Mouse (Mus musculus) A20 (cell line): Measurements from ENCODE around the gene Gm10197.

Experiments used
- DNase-seq: peaks from one replicate; pipeline ENCODE4 v3.0.0-alpha.2; 2011; ENCODE audit warnings: low read depth, low spot score

Gm10197 gene

DNA sequence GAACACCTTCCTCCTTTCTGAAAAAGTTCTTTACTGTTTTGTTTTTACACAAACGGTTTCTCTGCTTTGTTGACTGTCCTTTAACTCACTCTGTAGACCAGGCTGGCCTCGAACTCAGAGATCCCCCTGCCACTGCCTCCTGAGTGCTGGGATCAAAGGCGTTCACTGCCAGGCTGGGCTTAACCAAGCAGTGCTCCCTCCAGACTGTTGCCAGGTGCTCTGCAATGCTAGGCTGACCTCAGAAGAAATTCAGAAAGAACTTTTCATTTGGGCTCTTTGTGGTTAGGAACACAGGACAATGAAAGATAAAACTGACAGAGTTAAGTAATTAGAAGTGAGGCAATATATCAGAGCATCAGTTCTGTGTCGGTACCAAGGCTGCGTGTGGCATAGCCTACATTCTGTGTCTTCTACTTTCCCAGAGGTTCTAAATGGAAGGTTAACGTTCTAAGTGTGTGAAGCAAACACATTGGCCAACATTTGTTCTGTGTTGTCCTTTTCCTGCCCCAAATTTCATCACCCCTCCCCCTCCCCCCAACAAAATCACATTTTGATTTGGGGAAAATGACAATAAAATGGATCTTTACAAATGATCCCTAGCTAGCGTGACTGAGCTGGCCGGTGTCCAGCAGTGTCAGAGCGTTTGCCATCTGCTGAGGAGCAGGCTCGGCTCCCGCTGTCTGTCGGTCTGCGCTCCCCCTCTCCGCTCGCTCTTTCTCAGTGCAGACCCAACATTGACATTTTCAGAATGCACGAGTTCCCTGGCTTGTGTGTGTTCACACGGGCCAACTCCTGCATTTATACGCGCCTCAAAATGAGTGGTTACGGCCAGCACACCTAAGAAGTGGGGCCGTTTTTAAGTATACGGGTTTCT is 12.2 kb downstream of the Gm10197 start:
- no peak for DNase-seq

GRCm38 (mm10) chr19:53355065-53355464 is 16.5 kb downstream of the Gm10197 start:
- no peak for DNase-seq

DNA sequence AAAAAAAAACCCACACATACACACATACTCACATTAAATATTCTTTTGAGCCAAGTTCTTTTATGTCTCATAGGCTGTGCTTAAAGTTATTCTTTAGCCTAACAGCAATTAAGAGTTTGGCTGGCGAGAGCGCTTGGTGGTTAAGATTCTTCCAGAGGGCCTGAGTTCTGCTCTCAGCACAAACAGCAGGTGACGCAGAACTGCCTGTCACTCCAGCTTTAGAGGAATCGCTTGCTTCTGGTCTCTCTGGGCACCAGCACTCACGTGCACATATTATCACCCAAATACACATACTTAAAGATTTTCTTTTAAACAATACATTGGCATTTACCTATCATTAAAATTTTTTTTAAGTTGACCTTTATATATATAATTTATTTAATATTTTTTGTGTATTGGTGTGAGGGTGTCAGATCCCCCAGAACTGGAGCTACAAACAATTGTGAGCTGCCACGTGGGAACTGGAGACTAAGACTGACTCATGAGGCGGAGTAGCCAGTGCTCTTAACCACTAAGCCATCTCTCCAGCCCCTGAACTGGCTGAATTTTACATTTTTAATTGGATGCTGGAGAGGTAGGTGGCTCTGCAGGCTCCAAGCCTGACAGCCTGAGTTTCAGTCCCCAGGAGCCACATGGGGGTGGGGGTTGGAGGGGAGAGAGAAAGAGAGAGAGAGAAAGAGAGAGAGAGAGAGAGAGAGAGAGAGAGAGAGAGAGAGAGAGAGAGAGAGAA is 17.1 kb downstream of the Gm10197 start:
- DNase-seq, result no peak

GRCm38 (mm10) chr19:53353864-53354263 is 17.7 kb downstream of the Gm10197 start:
- no peak for DNase-seq

GRCm38 (mm10) chr19:53345766-53346165 is 25.8 kb downstream of the Gm10197 start:
- DNase-seq, result no peak

DNA sequence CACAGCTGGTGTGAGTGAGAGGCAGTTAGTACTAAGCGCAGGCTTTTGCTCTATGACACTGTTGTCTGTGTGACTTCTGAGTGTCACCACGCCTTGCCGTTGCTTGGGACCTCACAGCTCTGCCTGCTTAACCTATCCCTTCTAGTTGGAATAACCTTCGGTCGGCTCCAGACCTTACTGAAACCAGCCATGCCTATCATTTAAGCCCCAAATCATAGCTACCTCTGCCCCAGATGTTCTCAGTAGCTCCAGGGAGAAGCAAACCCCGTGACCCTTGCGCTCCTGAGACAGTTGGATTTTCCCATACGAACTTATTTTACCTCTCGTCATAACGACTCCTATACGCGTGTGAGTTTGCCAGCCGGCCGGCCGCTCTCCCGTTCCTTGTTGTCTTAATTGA is 27.5 kb downstream of the Gm10197 start:
- DNase-seq, result no peak

DNA sequence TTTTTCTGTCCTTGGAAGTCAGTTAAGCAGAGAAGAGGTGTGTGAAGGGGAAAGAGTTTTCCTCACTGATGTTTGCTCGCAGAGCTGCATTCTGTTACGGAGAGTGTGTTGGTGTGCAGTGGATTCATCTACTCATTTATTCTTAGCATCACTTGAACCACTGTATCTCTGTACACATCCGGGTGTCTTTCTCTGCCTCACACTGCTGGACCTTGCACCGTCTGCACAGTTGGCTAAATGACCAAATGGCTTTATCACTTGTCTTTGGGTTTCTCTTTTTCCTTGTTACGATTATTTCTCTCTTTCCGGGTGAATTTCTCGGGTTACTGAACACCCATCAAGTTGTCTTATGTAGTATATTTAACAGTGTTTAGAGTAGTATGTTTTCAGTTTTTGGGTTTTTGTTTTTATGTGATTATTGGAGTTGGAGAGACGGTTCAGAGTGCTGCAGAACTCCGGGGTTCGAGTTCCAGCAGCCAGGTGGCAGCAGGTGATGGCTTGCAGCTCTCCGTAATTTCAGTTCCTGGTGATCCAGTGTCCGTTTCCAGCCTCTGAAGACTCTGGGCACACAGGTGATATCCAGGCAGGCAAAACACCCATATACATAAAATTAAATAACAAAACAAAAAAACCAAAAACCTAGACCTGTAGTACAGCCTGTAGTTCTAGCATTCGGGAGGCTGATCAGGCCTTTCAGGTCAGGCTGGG is 28.2 kb downstream of the Gm10197 start:
- DNase-seq, result no peak

GRCm38 (mm10) chr19:53340423-53340822 is 31.1 kb downstream of the Gm10197 start:
- DNase-seq, result peak; percentile 31

- no peak for DNase-seq
These were observed 36.3 kb downstream of the Gm10197 start for GRCm38 (mm10) chr19:53335241-53335640.

DNA sequence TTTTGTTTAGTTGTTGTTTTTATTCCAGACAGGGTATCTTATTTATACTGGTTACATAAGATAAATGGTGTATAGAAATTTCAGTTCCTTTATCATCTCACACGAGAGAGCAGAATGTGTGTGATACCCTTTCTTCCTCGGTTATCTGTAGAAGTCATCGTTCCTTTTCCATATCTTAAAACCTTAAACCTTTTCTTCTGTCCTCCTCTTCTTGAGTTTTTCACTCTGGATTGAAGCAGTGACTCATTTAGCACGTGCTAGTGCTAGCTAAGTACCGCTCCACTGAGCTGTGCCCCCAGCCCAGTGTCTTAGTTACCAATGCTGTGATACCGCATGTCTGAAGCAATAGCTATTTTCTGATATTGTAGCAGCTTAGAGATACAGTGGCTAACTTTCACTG is 37.8 kb downstream of the Gm10197 start:
- peak; percentile 58 for DNase-seq

GRCm38 (mm10) chr19:53331882-53332500 is 39.6 kb downstream of the Gm10197 start:
- no peak for DNase-seq

DNA sequence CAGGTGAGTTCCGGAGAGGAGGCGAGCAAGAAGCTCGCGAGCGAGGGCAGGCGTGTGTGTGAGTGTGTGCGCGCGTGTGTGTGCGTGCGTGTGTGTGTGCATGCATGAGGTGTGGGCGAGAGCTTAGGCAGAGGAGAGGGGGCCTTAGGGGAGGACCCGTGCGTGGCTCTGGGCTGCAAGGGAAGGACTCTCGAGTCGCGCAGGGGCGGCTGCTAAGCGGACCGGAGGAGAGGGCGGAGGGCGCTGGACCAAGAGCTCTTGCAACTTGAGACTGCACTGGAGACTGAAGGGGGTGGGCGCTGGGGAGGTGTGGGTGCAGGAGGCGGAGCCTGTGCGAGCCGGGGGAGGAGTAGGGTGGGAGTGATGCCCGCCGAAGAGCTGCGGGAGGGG is 41.6 kb downstream of the Gm10197 start:
- DNase-seq, result peak; percentile 81

GRCm38 (mm10) chr19:53329221-53329991 is 42.2 kb downstream of the Gm10197 start:
- DNase-seq, result peak; percentile 89

DNA sequence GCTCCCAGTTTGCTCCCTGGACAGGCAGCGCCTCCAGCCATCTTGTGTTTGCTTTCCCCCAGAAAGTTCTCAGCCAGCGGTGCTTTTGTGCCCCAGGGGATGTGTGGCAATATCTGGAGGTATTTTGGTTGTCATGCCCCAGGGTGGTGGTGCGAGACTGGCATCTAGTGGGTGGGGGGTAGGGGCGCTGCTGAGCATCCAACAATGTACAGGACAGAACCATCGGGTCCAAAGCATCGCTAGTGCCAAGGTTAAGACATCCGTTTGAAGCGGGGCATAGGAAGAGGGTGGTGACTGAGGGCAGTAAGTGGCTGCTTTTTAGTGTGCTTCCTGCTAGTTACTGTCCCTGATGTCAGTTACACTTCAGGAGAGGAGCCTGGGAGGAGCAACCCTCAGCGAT is 43.5 kb downstream of the Gm10197 start:
- DNase-seq, result peak; percentile 76

GRCm38 (mm10) chr19:53325578-53326295 is 45.8 kb downstream of the Gm10197 start:
- no peak for DNase-seq

DNA sequence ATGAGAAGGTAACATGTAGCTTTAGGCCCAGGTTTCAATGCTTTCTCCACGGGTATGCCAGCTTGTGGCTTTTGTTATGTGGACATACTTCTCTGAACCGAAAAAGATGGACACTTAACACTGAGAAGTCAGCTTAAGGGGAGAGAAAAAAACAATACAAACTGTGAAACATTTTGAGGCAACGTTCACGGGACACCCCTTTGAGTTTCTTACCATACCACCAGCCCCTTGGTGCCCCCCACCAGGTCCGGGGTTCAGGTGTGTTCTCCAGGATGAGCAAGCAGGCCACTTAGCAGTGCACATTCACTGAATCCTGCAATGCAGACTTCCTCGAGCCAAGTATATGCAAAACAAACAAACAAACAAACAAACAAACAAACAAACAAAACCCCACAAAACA is 46.7 kb downstream of the Gm10197 start:
- no peak for DNase-seq

DNA sequence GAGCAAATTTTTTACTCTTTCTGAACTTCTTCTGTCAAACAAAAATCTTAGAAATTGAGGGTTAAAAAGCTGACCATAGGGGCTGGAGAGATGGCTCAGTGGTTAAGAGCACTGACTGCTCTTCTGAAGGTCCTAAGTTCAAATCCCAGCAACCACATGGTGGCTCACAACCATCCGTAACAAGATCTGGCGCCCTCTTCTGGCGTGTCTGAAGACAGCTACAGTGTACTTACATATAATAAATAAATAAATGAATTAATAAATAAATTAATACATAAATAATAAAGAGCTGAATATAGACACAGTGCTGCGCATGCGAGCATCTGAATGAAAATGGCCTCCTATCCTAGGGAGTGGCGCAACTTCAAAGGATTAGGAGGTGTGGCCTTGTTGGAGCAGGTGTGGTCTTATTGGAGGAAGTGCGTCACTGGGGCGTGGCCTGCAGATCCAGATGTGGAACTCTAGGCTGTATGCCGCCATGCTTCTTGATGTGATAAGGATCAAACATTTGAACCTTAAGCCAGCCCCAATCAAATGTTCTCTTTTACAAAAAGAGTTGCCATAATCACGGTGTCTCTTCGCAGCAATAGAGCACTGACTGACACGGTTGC is 49.0 kb downstream of the Gm10197 start:
- peak; percentile 27 for DNase-seq
